Mouse (Mus musculus) liver, embryonic 12.5 days (tissue): ENCODE measurements around the gene Prcc. TPM values are rescaled to one million over a fixed set of nuclear protein-coding genes. Genes with fewer than 3 reads are reported as not detected.
A peak's percentile ranks its signal among the peaks of the same experiment; 100 is the strongest.
"Not testable (repeated sequence)": the region's sequence is repeated elsewhere in the genome, so short reads cannot be mapped to it uniquely, and the experiment has no call there.

Source experiments
- ATAC-seq: fragments of 200-750 bp; cut with Nextera tagmentation; 2 replicates; pipeline ENCODE4 v1.8.0; 2017; ENCODE audit warnings: moderate number of reproducible peaks, mild to moderate bottlenecking, moderate library complexity
- H3K27ac ChIP-seq: fragments of 300-500 bp; sonication (generic); 2 replicates; pipeline ENCODE4 v1.5.1; 2016; ENCODE audit warnings: mild to moderate bottlenecking
- H3K27me3 ChIP-seq: fragments of 300-500 bp; sonication (generic); replicated peaks from 2 replicates; pipeline ENCODE4 v1.6.1; 2016; ENCODE audit warnings: mild to moderate bottlenecking, moderate library complexity
- H3K36me3 ChIP-seq: fragments of 300-500 bp; sonication (generic); 2 replicates; pipeline ENCODE4 v1.6.1; 2016; ENCODE audit warnings: mild to moderate bottlenecking, moderate library complexity
- H3K4me1 ChIP-seq: fragments of 300-500 bp; sonication (generic); 2 replicates; pipeline ENCODE4 v1.6.1; 2016
- H3K4me2 ChIP-seq: fragments of 300-500 bp; sonication (generic); 2 replicates; pipeline ENCODE4 v1.6.1; 2016; ENCODE audit warnings: mild to moderate bottlenecking, moderate library complexity
- H3K4me3 ChIP-seq: fragments of 300-500 bp; sonication (generic); 2 replicates; pipeline ENCODE4 v1.5.1; 2016; ENCODE audit warnings: mild to moderate bottlenecking, moderate library complexity
- H3K9ac ChIP-seq: fragments of 300-500 bp; sonication (generic); 2 replicates; pipeline ENCODE4 v1.6.1; 2016; ENCODE audit warnings: mild to moderate bottlenecking, moderate library complexity
- H3K9me3 ChIP-seq: fragments of 300-500 bp; sonication (generic); replicated peaks from 2 replicates; pipeline ENCODE4 v1.6.1; 2016; ENCODE audit warnings: mild to moderate bottlenecking, moderate library complexity
- WGBS: fragments of 180-500 bp; shearing (Covaris S2); methylation state at CpG from one replicate; pipeline ENCODE4 v1.1.7; 2016; ENCODE audit not compliant: insufficient replicate concordance; 5-methylcytosine and 5-hydroxymethylcytosine counted together
- polyA plus RNA-seq: library from polyadenylated mRNA; unstranded; fragments of >200 nt; fragmentation: Nextera tagmentation; extraction: Ambion mirVana; gene quantifications from 2 replicates; pipeline ENCODE4 v1.2.1, GENCODE M21; 2016

Prcc gene
- polyA plus RNA-seq, 1 experiment from 2014 or later: 8.7 TPM

DNA sequence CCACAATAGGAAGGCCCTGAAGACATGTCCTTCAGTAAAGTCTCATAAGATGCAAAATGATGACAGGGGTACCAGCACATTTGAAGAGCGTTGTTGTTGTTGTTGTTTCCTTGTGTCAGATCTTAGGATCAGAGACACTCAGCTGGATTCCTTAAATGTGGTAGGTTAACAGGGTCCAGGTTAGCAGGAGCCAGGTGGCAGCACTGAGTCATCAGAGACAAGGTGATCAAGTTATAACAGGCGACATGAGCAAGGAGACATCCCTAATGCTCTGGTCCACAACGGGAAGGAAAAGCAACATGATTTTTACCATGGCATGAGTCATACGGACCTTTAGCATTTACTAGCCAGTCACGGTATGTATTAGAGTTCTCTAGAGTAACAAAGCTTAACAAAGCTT, 51.9 kb downstream of the Prcc start:
- H3K36me3 ChIP-seq: no peaks in the 10 kb centered on the region
- 53% methylated on average over 5 of the region's 5 CpGs for WGBS
- H3K27me3 ChIP-seq: no peaks in the 10 kb centered on the region
- H3K9me3 ChIP-seq: no peaks in the 10 kb centered on the region
- no peak overlapping the region for H3K4me2 ChIP-seq
- no peak overlapping the region for H3K4me3 ChIP-seq
- no peak for ATAC-seq
- H3K27ac ChIP-seq: no peak overlapping the region
- no peak overlapping the region for H3K9ac ChIP-seq
- H3K4me1 ChIP-seq: 0 out of 2 replicates have a peak, but pooled peaks cover 2% of the 10 kb centered on the region

DNA sequence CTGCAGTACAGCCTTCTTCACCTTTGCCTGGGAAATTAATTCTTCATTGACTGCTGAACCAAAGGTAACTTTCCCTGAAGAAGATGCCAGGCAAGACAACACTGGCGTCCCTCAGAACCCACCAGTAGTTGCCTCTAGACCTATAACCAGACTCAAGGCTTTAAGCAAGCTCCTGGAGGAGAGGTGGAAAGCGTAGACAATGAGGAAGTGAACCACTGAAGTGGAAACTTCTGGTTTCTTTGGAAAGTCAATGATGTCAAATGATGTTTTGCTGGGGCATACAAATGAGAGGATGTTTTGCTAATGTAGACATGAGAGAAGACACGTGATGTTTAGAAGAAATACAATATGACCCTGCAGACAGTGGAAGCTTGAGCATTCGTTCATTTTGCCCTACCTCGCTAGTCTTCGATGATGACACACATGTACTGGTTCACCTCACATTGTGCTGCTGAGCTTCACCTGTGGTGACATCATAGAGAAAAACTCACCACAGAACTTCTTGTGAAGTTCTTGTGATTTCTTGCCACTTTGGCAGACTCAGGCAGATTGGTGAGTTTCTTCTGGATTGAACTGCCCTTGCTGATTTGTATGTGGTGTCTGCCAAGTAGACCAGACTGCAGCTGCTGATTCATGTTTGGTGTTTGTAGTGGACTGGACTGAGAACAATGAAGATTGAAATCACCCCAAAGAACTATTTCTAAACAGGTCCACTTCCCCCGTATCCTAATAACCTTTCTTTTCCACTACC, 53.1 kb downstream of the Prcc start:
- Histone ChIP-seq H3K4me2 (no peak overlapping the region), H3K9ac (no peak overlapping the region), H3K27ac (no peak overlapping the region), H3K27me3 (no peaks in the 10 kb centered on the region), H3K4me1 (0 out of 2 replicates have a peak, but pooled peaks cover 2% of the 10 kb centered on the region), H3K9me3 (no peaks in the 10 kb centered on the region), H3K4me3 (no peak overlapping the region), H3K36me3 (no peaks in the 10 kb centered on the region)
- 65% methylated on average over 7 of the region's 7 CpGs for WGBS
- ATAC-seq: no peak

DNA sequence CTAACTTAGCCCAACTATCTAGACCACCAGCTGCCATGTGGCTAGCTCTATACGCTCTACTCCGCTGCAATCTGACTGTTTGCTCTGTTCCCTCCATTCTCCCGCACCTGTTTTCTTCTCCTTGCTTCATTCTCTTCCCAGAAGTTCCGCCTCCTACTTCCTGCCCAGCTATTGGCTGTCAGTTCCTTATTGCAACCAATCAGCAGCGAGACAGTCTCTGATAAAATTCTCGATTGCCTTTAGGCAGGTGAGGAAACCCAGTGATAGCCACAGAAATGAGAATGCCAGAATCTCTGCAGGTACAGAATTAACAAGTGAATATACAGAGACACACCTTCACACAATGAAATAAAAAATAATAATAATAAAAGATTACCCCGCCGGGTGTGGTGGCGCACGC, 56.4 kb downstream of the Prcc start:
- no peak overlapping the region for H3K4me2 ChIP-seq
- 33% methylated on average over 10 of the region's 10 CpGs for WGBS
- ATAC-seq: no peak

DNA sequence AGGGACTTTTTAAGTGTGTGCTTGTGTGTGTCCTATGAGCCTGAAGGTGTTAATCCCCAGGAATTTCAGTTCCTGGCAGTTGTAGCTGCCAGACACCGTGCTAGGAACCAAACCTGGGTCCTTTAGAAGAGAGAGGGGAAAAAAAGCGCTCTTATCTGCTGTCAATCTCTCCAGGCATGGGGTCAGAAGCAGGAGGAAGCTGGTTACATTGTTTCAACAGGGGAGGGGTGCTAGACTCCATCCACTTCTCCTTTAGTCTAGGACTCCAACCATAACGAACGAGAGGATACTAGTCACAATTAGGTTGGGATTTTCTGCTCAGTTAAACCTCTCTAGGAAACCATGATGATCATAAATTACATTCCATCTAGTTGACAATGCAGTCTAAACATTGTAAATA, 57.0 kb downstream of the Prcc start:
- Histone ChIP-seq H3K4me2 (no peak overlapping the region), H3K4me3 (no peak overlapping the region), H3K9ac (no peak overlapping the region), H3K27ac (no peak overlapping the region), H3K36me3 (no peaks in the 10 kb centered on the region), H3K4me1 (0 out of 2 replicates have a peak, but pooled peaks cover 2% of the 10 kb centered on the region), H3K27me3 (peaks cover 5% of the 10 kb centered on the region), H3K9me3 (no peaks in the 10 kb centered on the region)
- 15% methylated on average over 4 of the region's 4 CpGs for WGBS
- ATAC-seq: no peak

More for the DNA sequence above, 56.4 kb downstream of the Prcc start:
- H3K9ac ChIP-seq: no peak overlapping the region
- no peaks in the 10 kb centered on the region for H3K9me3 ChIP-seq
- H3K4me1 ChIP-seq: 0 out of 2 replicates have a peak, but pooled peaks cover 2% of the 10 kb centered on the region
- no peaks in the 10 kb centered on the region for H3K36me3 ChIP-seq
- H3K27me3 ChIP-seq: peaks cover under 1% of the 10 kb centered on the region; the same call in 1 of the 2 replicates
- no peak overlapping the region for H3K4me3 ChIP-seq
- no peak overlapping the region for H3K27ac ChIP-seq

DNA sequence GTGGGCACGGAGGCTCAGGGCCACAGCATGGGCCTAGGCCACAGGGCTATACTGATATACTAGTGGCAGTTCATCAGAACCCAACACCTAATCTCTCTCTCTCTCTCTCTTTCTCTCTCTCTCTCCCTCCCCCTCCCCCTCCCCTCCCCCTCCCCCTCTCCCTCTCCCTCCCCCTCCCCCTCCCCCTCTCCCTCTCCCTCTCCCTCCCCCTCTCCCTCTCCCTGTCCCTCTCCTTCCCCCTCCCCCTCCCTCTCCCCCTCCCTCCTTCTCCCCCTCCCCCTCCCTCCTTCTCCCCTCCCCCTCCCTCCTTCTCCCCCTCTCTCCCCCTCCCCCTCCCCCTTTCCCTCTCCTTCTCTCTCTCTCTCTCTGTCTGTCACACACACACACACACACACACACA, 61.2 kb downstream of the Prcc start, which contains the start of gene Pear1:
TSS of gene Pear1 (minus strand) at position 101 of the 400 bp plus-strand sequence.
- not testable (repeated sequence) for H3K4me2 ChIP-seq, H3K27ac ChIP-seq, H3K9me3 ChIP-seq, H3K9ac ChIP-seq, H3K4me1 ChIP-seq, H3K4me3 ChIP-seq, H3K36me3 ChIP-seq, ATAC-seq
- peaks cover 27% of the 10 kb centered on the region for H3K27me3 ChIP-seq
- 79% methylated on average over 1 of the region's 1 CpGs for WGBS

DNA sequence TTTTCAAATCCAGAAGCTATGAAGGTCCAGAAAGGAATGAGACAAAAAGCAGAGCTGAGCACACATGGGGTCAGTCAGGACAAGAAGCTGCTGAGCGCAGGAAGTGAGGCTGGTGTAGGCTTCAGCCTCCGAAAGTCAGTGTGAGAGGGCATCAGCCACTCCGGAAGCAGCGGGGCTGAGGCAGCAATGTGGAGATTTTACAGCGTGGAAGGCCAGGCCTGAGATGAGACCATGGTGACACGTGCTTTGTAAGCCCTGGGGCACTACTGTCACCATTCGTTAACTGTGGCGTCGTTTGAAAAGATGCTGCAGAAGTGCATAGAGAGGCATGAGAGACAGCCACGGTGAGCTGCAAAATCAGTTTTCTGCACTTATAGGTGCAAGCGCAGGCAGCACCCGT, 67.2 kb downstream of the Prcc start:
- Histone ChIP-seq H3K4me2 (no peak overlapping the region), H3K4me1 (0 out of 2 replicates have a peak, but pooled peaks cover 5% of the 10 kb centered on the region), H3K9ac (no peak overlapping the region), H3K27ac (no peak overlapping the region), H3K27me3 (peaks cover 81% of the 10 kb centered on the region), H3K4me3 (no peak overlapping the region), H3K9me3 (no peaks in the 10 kb centered on the region), H3K36me3 (no peaks in the 10 kb centered on the region)
- no peak for ATAC-seq
- WGBS: 56% methylated on average over 12 of the region's 12 CpGs

DNA sequence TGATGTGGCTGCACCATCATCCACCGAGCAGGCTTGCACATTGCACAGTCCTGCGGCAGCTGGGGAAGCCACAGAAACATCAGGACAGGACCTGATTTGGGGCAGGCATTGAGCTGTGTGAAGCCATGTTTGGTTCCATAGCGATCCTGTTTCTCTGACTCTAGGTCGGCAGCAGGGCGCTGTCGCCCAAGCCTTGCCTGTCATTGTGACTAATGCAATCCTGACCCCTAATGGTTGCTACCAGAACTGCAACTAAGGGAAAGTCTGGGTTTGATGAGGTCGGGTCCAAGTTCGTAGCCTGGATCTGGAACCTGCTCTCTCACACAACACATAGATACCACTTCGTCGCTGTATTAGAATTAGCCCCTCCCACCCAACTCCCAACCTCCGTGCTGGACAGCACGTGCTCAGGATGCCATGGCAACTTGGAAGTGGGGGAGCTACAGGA, 68.7 kb downstream of the Prcc start:
- no peaks in the 10 kb centered on the region for H3K36me3 ChIP-seq
- H3K27ac ChIP-seq: no peak overlapping the region
- no peak overlapping the region for H3K9ac ChIP-seq
- no peak overlapping the region for H3K4me3 ChIP-seq
- H3K4me1 ChIP-seq: 0 out of 2 replicates have a peak, but pooled peaks cover 5% of the 10 kb centered on the region
- H3K27me3 ChIP-seq: peaks cover 92% of the 10 kb centered on the region
- whole genome bisulfite sequencing: 5% methylated on average over 12 of the region's 12 CpGs
- H3K4me2 ChIP-seq: 0 out of 2 replicates have a peak overlapping the region, but pooled peaks have one; percentile 29
- H3K9me3 ChIP-seq: no peaks in the 10 kb centered on the region
- ATAC-seq: peak; percentile 21; the same call in 1 of the 2 replicates

DNA sequence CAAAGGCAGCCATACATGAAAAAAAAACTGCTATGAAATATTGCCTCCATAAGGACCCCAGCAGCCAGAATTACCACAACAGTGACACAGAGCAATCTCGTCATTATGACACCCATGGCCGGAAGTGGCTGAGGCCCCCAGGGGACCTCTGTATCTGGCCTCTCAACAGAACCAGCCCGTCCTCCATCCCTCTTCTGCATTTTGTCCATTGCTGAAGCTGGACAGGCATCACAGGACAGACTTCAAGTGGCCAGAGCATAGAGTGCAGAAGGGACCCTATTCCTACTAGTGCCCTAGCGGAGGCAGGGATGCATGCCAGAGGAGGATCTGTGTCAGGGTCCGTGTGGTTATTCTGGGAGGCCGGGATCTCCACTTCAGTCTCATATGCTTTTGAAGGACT, 69.2 kb downstream of the Prcc start:
- 41% methylated on average over 6 of the region's 6 CpGs for WGBS
- ATAC-seq: no peak
- Histone ChIP-seq H3K9me3 (no peaks in the 10 kb centered on the region), H3K4me3 (no peak overlapping the region), H3K9ac (no peak overlapping the region), H3K36me3 (no peaks in the 10 kb centered on the region), H3K27ac (no peak overlapping the region), H3K4me2 (0 out of 2 replicates have a peak overlapping the region, but pooled peaks have one; percentile 29), H3K27me3 (peaks cover 93% of the 10 kb centered on the region), H3K4me1 (0 out of 2 replicates have a peak, but pooled peaks cover 5% of the 10 kb centered on the region)

DNA sequence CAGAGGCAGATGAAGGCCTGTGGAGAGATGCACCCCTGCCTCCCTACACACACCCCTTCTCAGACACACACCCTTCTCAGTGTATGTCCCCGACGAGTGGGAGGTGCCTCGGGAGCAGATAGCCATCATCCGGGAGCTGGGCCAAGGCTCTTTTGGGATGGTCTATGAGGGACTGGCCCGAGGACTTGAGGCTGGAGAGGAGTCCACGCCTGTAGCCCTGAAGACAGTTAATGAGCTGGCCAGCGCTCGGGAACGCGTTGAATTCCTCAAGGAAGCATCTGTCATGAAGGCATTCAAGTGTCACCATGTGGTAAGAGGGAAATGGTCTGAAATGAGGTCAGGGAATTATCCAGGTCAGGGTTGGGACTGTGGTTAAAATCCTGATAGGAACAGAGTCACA, 72.5 kb downstream of the Prcc start:
- no peak overlapping the region for H3K4me3 ChIP-seq
- H3K36me3 ChIP-seq: no peaks in the 10 kb centered on the region
- H3K4me1 ChIP-seq: peaks cover 9% of the 10 kb centered on the region; the same call in 1 of the 2 replicates
- ATAC-seq: no peak
- H3K9me3 ChIP-seq: no peaks in the 10 kb centered on the region
- peaks cover 99% of the 10 kb centered on the region for H3K27me3 ChIP-seq
- no peak overlapping the region for H3K4me2 ChIP-seq
- H3K27ac ChIP-seq: no peak overlapping the region
- H3K9ac ChIP-seq: no peak overlapping the region
- 45% methylated on average over 10 of the region's 10 CpGs for WGBS

DNA sequence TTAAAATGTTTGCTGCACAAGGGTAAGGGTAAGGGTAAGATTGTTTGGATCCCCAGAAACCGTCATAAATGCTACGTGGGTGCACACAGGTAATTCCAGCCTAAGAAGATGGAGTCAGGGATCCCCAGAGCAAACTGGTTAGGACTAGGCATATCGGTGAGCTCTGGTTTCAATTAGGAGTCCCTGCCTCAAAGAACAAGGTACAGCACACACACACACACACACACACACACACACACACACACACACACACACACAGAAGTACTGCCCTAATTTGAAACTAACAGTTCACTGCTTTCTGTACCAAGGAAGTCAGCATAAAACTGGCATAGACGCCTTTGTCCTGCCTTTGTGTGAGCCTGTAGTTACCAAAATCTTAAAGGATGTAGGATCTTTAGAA, 73.0 kb downstream of the Prcc start:
- Histone ChIP-seq H3K9ac (no peak overlapping the region), H3K4me3 (no peak overlapping the region), H3K4me2 (no peak overlapping the region), H3K27me3 (peaks cover 99% of the 10 kb centered on the region), H3K9me3 (no peaks in the 10 kb centered on the region), H3K36me3 (no peaks in the 10 kb centered on the region), H3K4me1 (peaks cover 9% of the 10 kb centered on the region; the same call in 1 of the 2 replicates), H3K27ac (no peak overlapping the region)
- WGBS: 55% methylated on average over 4 of the region's 4 CpGs
- no peak for ATAC-seq

DNA sequence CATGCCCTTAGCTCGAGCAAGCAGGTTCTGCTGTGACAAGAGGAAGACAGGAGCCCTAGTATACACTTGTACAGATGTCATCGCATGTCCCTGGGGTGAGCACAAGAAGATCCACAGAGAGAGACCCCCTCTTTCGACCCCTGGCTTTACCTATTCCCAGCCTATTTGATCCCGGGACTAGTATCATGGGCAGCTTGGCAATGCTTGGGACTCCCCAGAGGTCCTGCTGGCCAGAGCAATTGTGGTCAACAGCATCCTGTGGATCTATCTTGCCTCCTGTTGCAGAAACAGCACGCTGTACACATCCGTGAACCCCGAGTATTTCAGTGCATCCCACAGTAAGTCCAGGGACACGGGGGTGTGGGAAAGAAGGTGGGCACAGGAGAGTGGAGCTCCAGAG, 74.1 kb downstream of the Prcc start:
- Histone ChIP-seq H3K9me3 (no peaks in the 10 kb centered on the region), H3K4me1 (peaks cover 6% of the 10 kb centered on the region; the same call in 1 of the 2 replicates), H3K4me2 (no peak overlapping the region), H3K9ac (no peak overlapping the region), H3K36me3 (no peaks in the 10 kb centered on the region), H3K27me3 (peaks cover 100% of the 10 kb centered on the region), H3K27ac (no peak overlapping the region), H3K4me3 (no peak overlapping the region)
- WGBS: 68% methylated on average over 8 of the region's 8 CpGs
- no peak for ATAC-seq

DNA sequence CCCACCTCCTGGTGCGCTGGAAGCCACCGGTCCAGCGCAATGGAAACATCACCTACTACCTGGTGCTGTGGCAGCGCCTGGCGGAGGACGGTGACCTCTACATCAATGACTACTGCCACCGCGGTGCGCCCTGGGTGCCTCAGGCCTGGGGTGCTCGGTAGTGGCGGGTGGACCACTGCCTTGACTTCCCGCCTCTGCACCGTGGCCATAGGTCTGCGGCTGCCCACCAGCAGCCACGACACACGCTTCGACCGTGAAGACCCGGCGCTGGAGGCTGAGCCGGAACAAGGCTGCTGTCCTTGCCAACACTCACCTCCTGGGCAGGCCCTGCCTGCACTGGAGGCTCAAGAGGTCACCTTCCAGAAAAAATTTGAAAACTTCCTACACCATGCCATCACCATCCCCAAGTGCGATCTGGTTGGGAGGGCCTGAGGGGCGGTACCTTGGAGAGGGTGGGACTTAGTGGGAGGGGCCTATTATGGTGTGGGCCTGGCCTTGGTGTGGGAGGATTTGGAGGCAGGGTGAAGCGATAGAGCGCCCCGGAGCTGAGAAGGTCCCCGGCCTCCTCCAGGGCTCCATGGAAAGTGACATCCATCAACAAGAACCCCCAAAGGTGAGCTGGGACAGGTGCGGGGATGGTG, 76.0 kb downstream of the Prcc start:
- WGBS: 10% methylated on average over 28 of the region's 28 CpGs
- peak overlapping the region; percentile 42 for H3K4me2 ChIP-seq
- H3K36me3 ChIP-seq: no peaks in the 10 kb centered on the region
- peaks cover 4% of the 10 kb centered on the region; the same call in 1 of the 2 replicates for H3K4me1 ChIP-seq
- H3K4me3 ChIP-seq: no peak overlapping the region; the same call in 1 of the 2 replicates
- H3K27me3 ChIP-seq: peaks cover 100% of the 10 kb centered on the region
- no peak overlapping the region for H3K27ac ChIP-seq
- no peak overlapping the region for H3K9ac ChIP-seq
- ATAC-seq: peak; percentile 55
- H3K9me3 ChIP-seq: no peaks in the 10 kb centered on the region
